Mouse (Mus musculus) gastrocnemius, adult 2 months (tissue): ENCODE data around the gene Endov. TPM values are rescaled to one million over a fixed set of nuclear protein-coding genes. Genes with fewer than 3 reads are reported as not detected.

Experiments
- DNase-seq: peaks from one replicate; pipeline ENCODE4 v3.0.0; 2022
- H3K27ac ChIP-seq: fragments of 200-600 bp; 2 replicates; pipeline ENCODE4 v1.8.1; 2022; ENCODE audit warnings: mild to moderate bottlenecking
- H3K4me3 ChIP-seq: fragments of 200-600 bp; 2 replicates; pipeline ENCODE4 v1.8.1; 2022; ENCODE audit warnings: mild to moderate bottlenecking, moderate library complexity
- CTCF ChIP-seq: fragments of 200-600 bp; IDR thresholded peaks from 2 replicates; pipeline ENCODE4 v1.8.1; 2022; ENCODE audit warnings: antibody characterized with exemption, mild to moderate bottlenecking, moderate library complexity
- intact Hi-C: fragments of 180-260 bp; cut with DNase I; formaldehyde crosslinking; loops from one replicate; pipeline ENCODE4 v1.15.1; 2025
- total RNA-seq, 2 experiments: library from RNA; stranded (reverse); gene quantifications; 2 replicates each; pipeline ENCODE4 v1.2.3; 2021

The Endov gene
- total RNA-seq, 2 experiments from 2014 or later, result 4.3 to 4.5 TPM

DNA sequence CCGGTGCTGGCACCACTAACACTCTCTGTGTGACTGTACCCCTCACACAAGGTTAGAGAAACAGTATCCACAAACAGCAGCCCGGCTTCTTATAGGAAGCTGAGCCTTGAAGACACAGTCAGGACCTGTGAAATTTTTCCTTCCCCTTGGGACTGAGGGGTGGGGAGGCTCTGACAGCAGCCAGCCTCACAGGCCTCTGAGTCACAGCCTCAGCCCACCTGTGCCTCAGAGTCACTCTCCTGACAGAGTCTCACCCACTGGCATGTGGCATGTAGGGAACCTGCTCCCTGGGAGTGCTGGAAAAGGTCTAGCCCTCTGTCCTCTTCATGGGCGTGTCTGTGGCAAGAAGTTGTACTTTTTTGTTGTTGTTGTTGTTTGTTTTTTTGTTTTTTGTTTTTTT is 60.3 kb downstream of the Endov start:
- TF ChIP-seq CTCF, result no peak
- Histone ChIP-seq H3K27ac (no peak overlapping the region), H3K4me3 (no peak overlapping the region)
- no peak for DNase-seq
- intact Hi-C loops, result no loop called here

DNA sequence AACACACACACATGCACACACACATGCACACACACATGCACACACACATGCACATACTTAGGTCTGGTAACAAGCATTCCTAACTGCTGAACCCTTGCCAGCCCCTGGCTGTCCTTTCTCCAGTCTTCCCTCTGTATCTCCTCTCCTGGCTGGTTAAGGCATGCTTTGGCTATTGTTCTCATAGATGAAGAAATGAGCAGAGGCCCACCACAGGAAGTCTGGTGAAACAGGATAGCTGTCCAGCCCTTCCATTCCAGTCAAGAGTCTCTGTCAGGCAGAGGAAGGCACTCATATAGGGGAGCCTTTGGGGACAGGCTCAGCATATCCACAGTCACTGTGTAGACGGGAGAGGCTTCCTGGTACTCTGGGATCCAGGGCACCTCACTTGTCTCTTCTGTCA is 61.2 kb downstream of the Endov start:
- intact Hi-C loops, result no loop called here
- DNase-seq, result no peak
- Histone ChIP-seq H3K27ac (no peak overlapping the region), H3K4me3 (no peak overlapping the region)
- TF ChIP-seq CTCF, result no peak

GRCm38 (mm10) chr11:119552902-119553802 is 62.0 kb downstream of the Endov start:
- Histone ChIP-seq H3K27ac (no peak overlapping the region), H3K4me3 (no peak overlapping the region)
- intact Hi-C loops, result no loop called here
- no peak for DNase-seq
- TF ChIP-seq CTCF, result no peak

GRCm38 (mm10) chr11:119554706-119555105 is 63.6 kb downstream of the Endov start:
- Histone ChIP-seq H3K27ac (no peak overlapping the region), H3K4me3 (no peak overlapping the region)
- intact Hi-C loops, result no loop called here
- DNase-seq, result no peak
- TF ChIP-seq CTCF, result no peak

DNA sequence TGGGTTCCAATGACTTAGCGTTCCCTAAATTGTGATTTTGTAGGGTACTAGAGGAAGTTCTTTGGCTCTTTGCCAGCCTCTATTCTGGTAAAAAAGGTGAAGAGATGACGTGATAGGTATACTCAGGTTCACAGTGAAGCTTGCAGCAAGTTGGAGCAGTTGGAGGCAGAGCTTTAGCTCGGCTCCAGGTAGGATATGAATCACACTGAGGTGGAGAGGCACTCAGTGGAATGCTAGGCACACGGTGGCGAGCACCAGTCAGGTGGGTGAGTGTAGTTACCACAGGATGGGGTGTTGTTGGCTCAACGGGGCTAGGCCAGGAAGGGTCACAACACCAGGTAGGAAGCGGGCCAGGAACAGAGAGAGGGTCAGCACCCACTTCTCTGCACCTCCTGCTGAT is 64.0 kb downstream of the Endov start:
- TF ChIP-seq CTCF, result no peak
- no peak overlapping the region for H3K27ac ChIP-seq
- DNase-seq, result no peak
- H3K4me3 ChIP-seq, result no peak overlapping the region
- intact Hi-C loops, result no loop called here

- intact Hi-C loops, result no loop called here
Measured at GRCm38 (mm10) chr11:119557940-119558869, 67.1 kb downstream of the Endov start.

DNA sequence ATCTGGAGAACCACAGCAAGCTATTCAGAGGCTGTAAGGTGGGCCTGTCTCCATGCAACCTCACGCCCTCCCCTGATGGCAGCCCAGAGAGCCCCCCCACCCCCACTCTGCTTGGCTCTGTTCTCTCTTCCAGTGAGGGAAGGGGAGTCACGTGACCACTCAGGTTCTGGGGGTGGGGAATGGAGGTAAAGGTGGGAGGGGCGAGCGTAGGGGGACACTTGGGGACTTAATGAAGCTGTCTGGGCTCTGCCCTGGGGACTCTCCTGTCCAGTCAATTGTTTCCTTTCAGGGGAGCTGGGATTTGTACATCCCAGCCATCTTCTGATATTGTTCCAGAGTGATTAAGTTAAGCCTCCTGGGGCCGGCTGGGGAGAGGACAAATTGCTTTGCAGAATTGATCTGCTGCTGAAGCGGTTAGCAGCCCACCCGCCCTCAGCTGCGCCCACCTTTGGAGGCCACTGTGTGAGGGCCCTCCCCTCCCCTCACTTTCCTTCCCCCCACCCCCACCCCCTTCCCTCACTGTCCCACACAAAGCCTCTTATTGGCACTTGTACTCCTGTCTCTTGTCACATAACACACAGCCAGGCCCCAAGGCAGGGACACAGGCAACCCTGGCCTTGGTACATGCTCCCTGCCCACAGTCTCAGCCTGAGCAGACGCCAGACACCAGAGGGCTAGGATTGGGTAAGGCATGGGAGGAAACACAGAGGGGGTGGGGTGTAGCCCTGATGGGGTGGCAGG is 67.9 kb downstream of the Endov start:
- no peak for DNase-seq
- intact Hi-C loops, result no loop called here
- Histone ChIP-seq H3K4me3 (no peak overlapping the region), H3K27ac (no peak overlapping the region)
- TF ChIP-seq CTCF, result no peak

More at GRCm38 (mm10) chr11:119557940-119558869, 67.1 kb downstream of the Endov start:
- no peak for DNase-seq
- H3K27ac ChIP-seq, result no peak overlapping the region
- no peak overlapping the region for H3K4me3 ChIP-seq
- no peak for TF ChIP-seq CTCF

Other genes starting within 250 kb of the Endov start
- 100 to 1,000 TPM; 148 to 177 TPM for gene Gaa, start 223.5 kb upstream of the Endov start, total RNA-seq
- gene Eif4a3, start 191.3 kb upstream of the Endov start, total RNA-seq, result 10 to 100 TPM; 42.1 to 51.6 TPM
- under 1 TPM; 0.33 to 0.54 TPM for gene Card14, start 183.6 kb upstream of the Endov start, total RNA-seq
- gene Sgsh, start 135.8 kb upstream of the Endov start, total RNA-seq, result 1 to 10 TPM; 2.7 to 3.0 TPM
- gene Slc26a11, start 135.8 kb upstream of the Endov start, total RNA-seq, result 1 to 10 TPM; 1.9 to 2.8 TPM
- 1 to 10 TPM; 4.1 to 6.9 TPM for gene Rnf213, start 98.2 kb upstream of the Endov start, total RNA-seq
- not detected for gene Nptx1, start 56.4 kb downstream of the Endov start, total RNA-seq
- 10 to 100 TPM; 24.9 to 32.5 TPM for gene Rptor, start 111.6 kb downstream of the Endov start, total RNA-seq